Mouse (Mus musculus): ENCODE data around the gene Cep295nl. TPM values are rescaled to one million over a fixed set of nuclear protein-coding genes. Genes with fewer than 3 reads are reported as not detected.

The Cep295nl gene
- polyA plus RNA-seq (2012; ENCODE audit: low replicate concordance) = 0.10 TPM in 1 of 2 replicates, not detected in the other

GRCm38 (mm10) chr11:118342400-118342981, at the start of gene Cep295nl:
Cep295nl (minus strand) TSS chr11:118342500.

GRCm38 (mm10) chr11:118355640-118356039, 13.3 kb upstream of the Cep295nl start, which contains the start of gene Timp2:
Timp2 (minus strand) TSS chr11:118355740.

GRCm38 (mm10) chr11:118289999-118290889, 52.1 kb downstream of the Cep295nl start, which contains the start of gene Usp36:
Usp36 (minus strand) TSS chr11:118290244.

Other genes with a start within 250 kb of the Cep295nl start
- gene Dnah17, start 211.9 kb downstream of the Cep295nl start, polyA plus RNA-seq (2012; ENCODE audit: low replicate concordance) = not detected in 2 replicates
- gene Cyth1, start 93.9 kb downstream of the Cep295nl start, polyA plus RNA-seq (2012; ENCODE audit: low replicate concordance) = 11.4 and 13.0 TPM in 2 replicates
- 47.2 and 50.6 TPM in 2 replicates for gene Usp36, start 52.3 kb downstream of the Cep295nl start, polyA plus RNA-seq (2012; ENCODE audit: low replicate concordance)
- 7.9 and 16.4 TPM in 2 replicates for gene Timp2, start 13.2 kb upstream of the Cep295nl start, polyA plus RNA-seq (2012; ENCODE audit: low replicate concordance)
- 49.3 and 61.6 TPM in 2 replicates for gene Lgals3bp, start 59.6 kb upstream of the Cep295nl start, polyA plus RNA-seq (2012; ENCODE audit: low replicate concordance)
- gene Cant1, start 76.6 kb upstream of the Cep295nl start, polyA plus RNA-seq (2012; ENCODE audit: low replicate concordance) = 77.2 and 84.7 TPM in 2 replicates
- gene C1qtnf1, start 85.7 kb upstream of the Cep295nl start, polyA plus RNA-seq (2012; ENCODE audit: low replicate concordance) = 0.30 and 0.50 TPM in 2 replicates
- gene Engase, start 134.3 kb upstream of the Cep295nl start, polyA plus RNA-seq (2012; ENCODE audit: low replicate concordance) = 29.3 and 49.7 TPM in 2 replicates

Data from leukemia stem cell, adult 10-12 weeks (primary cell).